Mouse (Mus musculus) liver (tissue): ENCODE results near the gene Ap3b1.

Experiments
- DNase-seq: peaks from one replicate; pipeline ENCODE4 v3.0.0-alpha.2; 2020; ENCODE audit warnings: mixed read lengths

Gene Ap3b1

GRCm38 (mm10) chr13:94539851-94540646, 181.3 kb downstream of the Ap3b1 start:
- no peak for DNase-seq

- DNase-seq = no peak
Measured at GRCm38 (mm10) chr13:94542061-94542460, 183.3 kb downstream of the Ap3b1 start.

GRCm38 (mm10) chr13:94544211-94544610, 185.5 kb downstream of the Ap3b1 start:
- no peak for DNase-seq

GRCm38 (mm10) chr13:94545739-94546138, 187.0 kb downstream of the Ap3b1 start:
- no peak for DNase-seq

GRCm38 (mm10) chr13:94546246-94546645, 187.5 kb downstream of the Ap3b1 start:
- DNase-seq = no peak

- no peak for DNase-seq
Measured at GRCm38 (mm10) chr13:94549580-94549979, 190.8 kb downstream of the Ap3b1 start.

GRCm38 (mm10) chr13:94550037-94550436, 191.3 kb downstream of the Ap3b1 start:
- DNase-seq = no peak

GRCm38 (mm10) chr13:94560011-94560410, 201.3 kb downstream of the Ap3b1 start:
- peak; percentile 69 for DNase-seq

GRCm38 (mm10) chr13:94560878-94561277, 202.1 kb downstream of the Ap3b1 start:
- DNase-seq = no peak

GRCm38 (mm10) chr13:94562652-94563339, 204.0 kb downstream of the Ap3b1 start:
- DNase-seq = no peak

GRCm38 (mm10) chr13:94563836-94564235, 205.1 kb downstream of the Ap3b1 start:
- no peak for DNase-seq

- no peak for DNase-seq
Measured at GRCm38 (mm10) chr13:94564351-94564994, 205.7 kb downstream of the Ap3b1 start.

- DNase-seq = no peak
Measured at GRCm38 (mm10) chr13:94565176-94565575, 206.4 kb downstream of the Ap3b1 start.

GRCm38 (mm10) chr13:94565616-94566015, 206.9 kb downstream of the Ap3b1 start:
- no peak for DNase-seq

- DNase-seq = no peak
Measured at GRCm38 (mm10) chr13:94567739-94568138, 209.0 kb downstream of the Ap3b1 start.

GRCm38 (mm10) chr13:94571001-94571400, 212.2 kb downstream of the Ap3b1 start:
- no peak for DNase-seq

- no peak for DNase-seq
Measured at GRCm38 (mm10) chr13:94573356-94573755, 214.6 kb downstream of the Ap3b1 start.

GRCm38 (mm10) chr13:94573833-94574232, 215.1 kb downstream of the Ap3b1 start:
- DNase-seq = no peak

- no peak for DNase-seq
Measured at GRCm38 (mm10) chr13:94575607-94576398, 217.0 kb downstream of the Ap3b1 start.

GRCm38 (mm10) chr13:94576399-94577176, 217.8 kb downstream of the Ap3b1 start:
- no peak for DNase-seq

- DNase-seq = no peak
Measured at GRCm38 (mm10) chr13:94577177-94577540, 218.4 kb downstream of the Ap3b1 start.

GRCm38 (mm10) chr13:94595289-94595688, 236.5 kb downstream of the Ap3b1 start:
- no peak for DNase-seq
